Mouse (Mus musculus): ENCODE results near the gene Mrvi1.

The Mrvi1 gene

DNA sequence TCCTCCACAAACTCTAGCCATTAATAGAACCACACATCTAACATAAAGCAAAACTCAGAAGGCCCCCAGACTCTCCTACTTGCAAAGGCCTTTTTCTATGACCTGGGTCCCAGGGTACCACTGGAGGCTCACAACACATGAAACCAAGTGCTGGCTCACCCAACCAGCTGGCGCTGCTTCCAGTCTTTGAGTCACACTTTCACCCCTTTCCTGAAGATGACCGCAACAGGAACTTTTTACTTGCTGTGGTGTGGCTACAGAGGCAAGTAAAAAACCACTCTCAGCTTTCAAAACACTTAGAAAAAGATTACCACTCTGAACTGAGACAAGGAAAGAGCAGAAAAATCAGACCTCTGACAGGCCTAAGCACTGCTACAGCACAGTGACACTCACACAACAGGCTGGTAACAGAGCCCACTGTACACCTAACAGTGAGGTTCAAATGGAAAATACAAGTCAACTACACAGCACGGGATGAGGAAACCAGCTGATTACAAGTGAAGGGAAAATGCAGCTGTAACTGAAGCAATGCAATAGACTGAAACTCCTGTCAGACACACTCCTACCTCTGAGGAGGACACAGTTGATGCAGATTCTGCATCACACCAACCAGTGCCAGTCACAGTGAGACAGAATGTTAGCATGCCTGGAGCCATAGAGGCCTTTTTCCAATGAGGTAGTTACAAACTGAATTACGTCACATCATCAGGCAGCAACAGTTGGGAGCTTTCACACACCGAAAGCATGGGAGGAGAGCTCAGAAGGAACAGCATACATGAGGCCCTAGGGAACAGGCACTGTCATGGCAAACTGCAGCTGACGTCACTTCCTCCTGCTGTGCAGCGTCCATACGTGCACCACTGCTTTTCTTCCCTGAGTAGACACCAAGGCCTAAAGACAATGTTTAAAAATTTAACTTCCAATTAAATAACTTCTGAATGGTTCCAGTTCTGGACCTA is 158.0 kb downstream of the Mrvi1 start:
- no peak for DNase-seq (ENCODE audit: low spot score)

DNA sequence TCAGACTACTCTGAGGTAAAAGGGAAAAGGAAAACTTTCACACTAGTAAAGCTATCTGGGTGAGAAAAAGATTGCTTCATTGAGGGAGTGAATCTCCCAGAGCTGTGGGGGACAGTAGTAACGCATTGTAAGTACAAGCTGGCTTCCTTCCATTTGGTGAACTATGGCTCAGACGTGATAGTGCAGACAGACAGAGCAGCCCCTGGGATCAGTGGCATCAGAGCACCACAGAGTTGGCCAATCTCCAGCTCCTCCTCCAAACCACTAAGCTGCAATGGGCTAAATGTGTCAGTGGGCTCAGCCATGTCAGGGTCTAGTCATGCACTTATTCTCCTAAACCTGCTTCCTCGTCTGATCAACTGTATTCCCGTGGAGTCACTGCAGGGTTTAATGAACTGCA is 158.7 kb downstream of the Mrvi1 start:
- no peak for DNase-seq (ENCODE audit: low spot score)

DNA sequence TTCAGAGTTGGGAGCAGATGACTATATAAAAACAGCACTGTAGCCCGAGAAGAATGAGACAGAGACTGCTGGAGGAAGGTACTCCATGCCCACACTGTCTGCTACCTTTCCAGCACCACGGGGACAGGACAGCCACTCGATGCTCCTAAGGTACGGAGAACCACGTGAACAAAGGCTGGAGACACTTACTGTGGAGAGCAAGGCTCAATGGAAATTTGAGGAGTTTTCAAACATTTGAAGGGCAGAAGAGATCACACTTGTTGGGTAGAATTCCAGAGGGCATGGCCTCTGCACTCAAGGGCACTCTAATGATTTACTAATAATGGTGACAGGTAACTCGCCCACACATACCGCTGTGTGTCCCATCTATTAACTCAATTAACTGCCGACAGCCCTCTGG is 159.2 kb downstream of the Mrvi1 start:
- no peak for DNase-seq (ENCODE audit: low spot score)

DNA sequence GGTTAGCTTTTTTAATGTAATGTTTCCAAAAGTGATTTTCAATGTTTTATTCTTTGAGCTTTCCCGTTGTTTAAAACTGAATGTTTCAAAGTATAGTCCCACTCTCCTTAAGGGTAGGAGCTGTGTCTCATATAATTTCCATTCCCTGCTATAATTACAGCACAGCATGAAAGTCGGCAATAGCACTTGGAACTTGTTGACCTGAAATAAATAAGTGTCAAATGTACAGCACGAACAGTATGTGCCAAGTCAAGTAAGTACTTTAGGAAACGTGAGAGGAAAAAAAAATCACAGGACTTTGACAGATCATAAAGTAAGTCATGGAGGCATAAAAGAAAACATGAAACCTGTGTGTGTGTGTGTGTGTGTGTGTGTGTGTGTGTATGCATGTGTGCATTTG is 160.2 kb downstream of the Mrvi1 start:
- DNase-seq (ENCODE audit: low spot score) = no peak

DNA sequence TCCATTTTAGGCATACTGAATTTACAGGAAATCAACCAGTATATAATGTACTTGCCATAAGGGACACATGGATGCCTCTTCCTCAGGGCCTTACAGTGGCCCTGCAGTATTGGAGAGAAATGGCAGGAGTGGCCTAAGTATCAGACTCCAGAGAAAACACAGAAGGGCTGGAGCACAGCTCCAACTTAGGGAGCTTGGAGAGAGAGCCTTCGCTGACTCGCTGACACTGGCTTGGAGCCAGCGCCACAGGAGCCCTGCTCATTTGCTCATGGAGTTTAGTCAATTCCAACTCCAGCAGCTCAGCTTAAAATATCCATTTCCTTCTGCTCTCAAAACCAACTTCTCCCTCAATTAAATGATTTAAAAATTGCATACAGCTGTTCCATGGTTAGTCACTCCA is 160.6 kb downstream of the Mrvi1 start:
- no peak for DNase-seq (ENCODE audit: low spot score)

DNA sequence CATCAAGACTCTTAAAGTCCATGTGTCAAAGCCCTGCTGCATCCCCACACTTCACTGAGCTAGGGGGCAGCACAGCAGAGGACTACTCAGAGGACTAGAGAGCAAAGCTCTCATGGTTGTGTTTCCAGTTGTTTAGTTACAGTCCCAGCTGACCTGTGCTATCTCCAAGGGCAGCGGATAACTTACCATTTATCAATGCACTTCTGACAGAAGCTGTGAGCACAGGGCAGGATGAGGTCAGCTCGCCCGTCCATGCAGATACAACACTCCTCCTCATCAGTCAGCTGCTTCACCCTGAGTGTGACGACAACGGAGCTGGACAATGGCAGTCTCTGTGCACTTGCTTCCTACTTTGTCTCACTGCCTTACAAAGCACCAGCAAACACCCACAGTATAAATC is 161.2 kb downstream of the Mrvi1 start:
- DNase-seq (ENCODE audit: low spot score) = no peak

DNA sequence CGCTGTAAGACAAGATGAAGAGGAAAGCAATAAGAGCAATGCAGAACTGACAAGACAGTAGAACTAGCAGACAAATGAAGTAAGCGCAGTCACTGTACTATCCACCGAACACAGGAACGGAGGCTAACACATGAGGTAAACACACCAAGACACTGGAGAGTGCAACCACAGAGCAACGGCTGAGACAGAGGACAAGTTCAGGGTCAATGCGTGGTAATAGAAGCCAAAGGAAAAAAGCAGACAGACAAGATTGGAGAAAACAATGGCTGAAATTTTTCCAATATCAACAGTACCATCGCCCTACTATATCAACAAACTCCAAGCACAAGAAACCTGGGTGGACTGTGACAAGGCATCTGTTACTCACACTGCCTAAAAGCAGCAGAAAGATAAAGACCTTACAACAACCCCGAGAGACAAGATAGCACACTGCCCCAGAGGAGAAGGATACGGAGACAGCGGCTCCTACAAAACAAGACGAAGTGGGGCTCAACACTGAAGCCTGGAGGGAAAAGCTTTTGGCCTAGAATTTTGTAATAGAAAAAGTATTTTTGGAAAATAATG is 163.4 kb downstream of the Mrvi1 start:
- no peak for DNase-seq (ENCODE audit: low spot score)

Measured in urinary bladder, postnatal 25 days (tissue).